Mouse (Mus musculus) lung, embryonic 16.5 days (tissue): ENCODE results near the gene Irs2. TPM values are rescaled to one million over a fixed set of nuclear protein-coding genes. Genes with fewer than 3 reads are reported as not detected.

ENCODE experiments used
- ATAC-seq: fragments of 200-750 bp; cut with Nextera tagmentation; 2 replicates; pipeline ENCODE4 v1.8.0; 2017; ENCODE audit warnings: low read depth, mild to moderate bottlenecking, moderate library complexity
- H3K27ac ChIP-seq: fragments of 300-500 bp; sonication (generic); 2 replicates; pipeline ENCODE4 v1.5.1; 2014; ENCODE audit warnings: mild to moderate bottlenecking, control low read depth, low read length
- H3K27me3 ChIP-seq: fragments of 300-500 bp; sonication (generic); 2 replicates; pipeline ENCODE4 v1.6.1; 2014; ENCODE audit warnings: low read depth, low read length, mixed read lengths; ENCODE audit not compliant: control insufficient read depth, insufficient read depth
- H3K36me3 ChIP-seq: fragments of 300-500 bp; sonication (generic); 2 replicates; pipeline ENCODE4 v1.6.1; 2014; ENCODE audit warnings: low read length; ENCODE audit not compliant: control insufficient read depth, insufficient read depth
- H3K4me1 ChIP-seq: fragments of 300-500 bp; sonication (generic); replicated peaks from 2 replicates; pipeline ENCODE4 v1.6.1; 2014; ENCODE audit warnings: low read length, mixed read lengths; ENCODE audit not compliant: control insufficient read depth, insufficient read depth
- H3K4me2 ChIP-seq: fragments of 300-500 bp; sonication (generic); 2 replicates; pipeline ENCODE4 v1.6.1; 2014; ENCODE audit warnings: low read depth, low read length, control low read depth
- H3K4me3 ChIP-seq: fragments of 300-500 bp; sonication (generic); 2 replicates; pipeline ENCODE4 v1.5.1; 2014; ENCODE audit warnings: mild to moderate bottlenecking, low read length, control low read depth
- H3K9ac ChIP-seq: fragments of 300-500 bp; sonication (generic); 2 replicates; pipeline ENCODE4 v1.6.1; 2014; ENCODE audit warnings: low read length, control low read depth
- H3K9me3 ChIP-seq: fragments of 300-500 bp; sonication (generic); 2 replicates; pipeline ENCODE4 v1.6.1; 2016; ENCODE audit warnings: low read length; ENCODE audit not compliant: control insufficient read depth
- WGBS: fragments of 180-500 bp; shearing (Covaris S2); extraction: QIAGEN DNeasy Blood & Tissue Kit; methylation state at CpG from one replicate; pipeline ENCODE4 v1.1.7; 2014; 5-methylcytosine and 5-hydroxymethylcytosine counted together
- polyA plus RNA-seq: library from polyadenylated mRNA; unstranded; fragments of >200 nt; fragmentation: Nextera tagmentation; extraction: Ambion mirVana; gene quantifications from 2 replicates; pipeline ENCODE4 v1.2.1, GENCODE M21; 2015

Irs2 gene
- 2.8 and 2.9 TPM in 2 replicates for polyA plus RNA-seq

GRCm38 (mm10) chr8:11008379-11008775, at the start of gene Irs2:
TSS of gene Irs2 (minus strand) at chr8:11008458.
- H3K4me3 ChIP-seq = peak within 1 kb of the TSS; percentile 79
- WGBS = 0% methylated on average over 48 of the region's 64 CpGs
- H3K9me3 ChIP-seq = no peaks in the 10 kb centered on the region
- H3K4me1 ChIP-seq = peaks cover 42% of the 10 kb centered on the region
- peak within 1 kb of the TSS; percentile 88 for H3K4me2 ChIP-seq
- peak within 1 kb of the TSS; percentile 98 for H3K27ac ChIP-seq
- H3K27me3 ChIP-seq = peaks cover 2% of the 10 kb centered on the region; the same call in 1 of the 2 replicates
- no peaks in the 10 kb centered on the region for H3K36me3 ChIP-seq
- peak within 1 kb of the TSS; percentile 92 for H3K9ac ChIP-seq
- ATAC-seq = peak; percentile 6; the same call in 1 of the 2 replicates

- peaks cover 4% of the 10 kb centered on the region; the same call in 1 of the 2 replicates for H3K4me1 ChIP-seq
- no peaks in the 10 kb centered on the region for H3K27me3 ChIP-seq
- 86% methylated on average over 5 of the region's 5 CpGs for WGBS
- ATAC-seq = 0 out of 2 replicates have a peak, but pooled peaks have one; percentile 15
- no peaks in the 10 kb centered on the region for H3K36me3 ChIP-seq
- no peak overlapping the region for H3K4me3 ChIP-seq
- H3K4me2 ChIP-seq = no peak overlapping the region
- no peak overlapping the region for H3K27ac ChIP-seq
- H3K9ac ChIP-seq = no peak overlapping the region
- no peaks in the 10 kb centered on the region for H3K9me3 ChIP-seq
Observed at GRCm38 (mm10) chr8:11056665-11057064, 48.4 kb upstream of the Irs2 start.

- no peak overlapping the region for H3K9ac ChIP-seq
- peaks cover 4% of the 10 kb centered on the region; the same call in 1 of the 2 replicates for H3K4me1 ChIP-seq
- H3K9me3 ChIP-seq = no peaks in the 10 kb centered on the region
- no peaks in the 10 kb centered on the region for H3K27me3 ChIP-seq
- H3K4me3 ChIP-seq = no peak overlapping the region
- 0 out of 2 replicates have a peak, but pooled peaks have one; percentile 12 for ATAC-seq
- no peak overlapping the region for H3K27ac ChIP-seq
- no peak overlapping the region for H3K4me2 ChIP-seq
- H3K36me3 ChIP-seq = no peaks in the 10 kb centered on the region
- 58% methylated on average over 8 of the region's 8 CpGs for WGBS
Observed at GRCm38 (mm10) chr8:11056175-11056563, 47.9 kb upstream of the Irs2 start.

- no peak; the same call in 1 of the 2 replicates for ATAC-seq
Observed at GRCm38 (mm10) chr8:11055557-11056174, 47.4 kb upstream of the Irs2 start.

GRCm38 (mm10) chr8:11049835-11050234, 41.6 kb upstream of the Irs2 start:
- WGBS = 59% methylated on average over 5 of the region's 5 CpGs
- H3K9ac ChIP-seq = no peak overlapping the region
- no peaks in the 10 kb centered on the region for H3K4me1 ChIP-seq
- H3K27ac ChIP-seq = no peak overlapping the region
- H3K4me3 ChIP-seq = no peak overlapping the region
- no peak for ATAC-seq
- H3K27me3 ChIP-seq = no peaks in the 10 kb centered on the region
- H3K9me3 ChIP-seq = no peaks in the 10 kb centered on the region
- no peaks in the 10 kb centered on the region for H3K36me3 ChIP-seq
- H3K4me2 ChIP-seq = no peak overlapping the region

More at GRCm38 (mm10) chr8:11055557-11056174, 47.4 kb upstream of the Irs2 start:
- Histone ChIP-seq H3K27ac (no peak overlapping the region), H3K4me3 (no peak overlapping the region), H3K27me3 (no peaks in the 10 kb centered on the region), H3K9me3 (no peaks in the 10 kb centered on the region), H3K9ac (no peak overlapping the region), H3K4me2 (no peak overlapping the region), H3K36me3 (no peaks in the 10 kb centered on the region), H3K4me1 (peaks cover 4% of the 10 kb centered on the region; the same call in 1 of the 2 replicates)
- 50% methylated on average over 16 of the region's 16 CpGs for WGBS

- no peak for ATAC-seq
- no peak overlapping the region for H3K4me3 ChIP-seq
- H3K9ac ChIP-seq = no peak overlapping the region
- H3K27ac ChIP-seq = no peak overlapping the region
- 89% methylated on average over 1 of the region's 1 CpGs for WGBS
- H3K36me3 ChIP-seq = no peaks in the 10 kb centered on the region
- H3K27me3 ChIP-seq = no peaks in the 10 kb centered on the region
- no peaks in the 10 kb centered on the region for H3K4me1 ChIP-seq
- no peak overlapping the region for H3K4me2 ChIP-seq
- H3K9me3 ChIP-seq = no peaks in the 10 kb centered on the region
Observed at GRCm38 (mm10) chr8:11047812-11048211, 39.6 kb upstream of the Irs2 start.

GRCm38 (mm10) chr8:11044660-11045059, 36.4 kb upstream of the Irs2 start:
- no peak for ATAC-seq
- no peaks in the 10 kb centered on the region for H3K4me1 ChIP-seq
- no peaks in the 10 kb centered on the region for H3K9me3 ChIP-seq
- no peak overlapping the region for H3K4me3 ChIP-seq
- H3K36me3 ChIP-seq = no peaks in the 10 kb centered on the region
- no peak overlapping the region for H3K9ac ChIP-seq
- 62% methylated on average over 11 of the region's 11 CpGs for WGBS
- no peak overlapping the region for H3K4me2 ChIP-seq
- no peaks in the 10 kb centered on the region for H3K27me3 ChIP-seq
- no peak overlapping the region for H3K27ac ChIP-seq

GRCm38 (mm10) chr8:11043591-11043990, 35.3 kb upstream of the Irs2 start:
- no peak for ATAC-seq
- Histone ChIP-seq H3K9ac (no peak overlapping the region), H3K4me3 (no peak overlapping the region), H3K4me1 (no peaks in the 10 kb centered on the region), H3K36me3 (no peaks in the 10 kb centered on the region), H3K27ac (no peak overlapping the region), H3K9me3 (no peaks in the 10 kb centered on the region), H3K4me2 (no peak overlapping the region), H3K27me3 (no peaks in the 10 kb centered on the region)
- WGBS = 58% methylated on average over 4 of the region's 4 CpGs

- no peak overlapping the region for H3K4me2 ChIP-seq
- H3K27ac ChIP-seq = no peak overlapping the region
- WGBS = 78% methylated on average over 9 of the region's 9 CpGs
- H3K36me3 ChIP-seq = no peaks in the 10 kb centered on the region
- no peak overlapping the region for H3K4me3 ChIP-seq
- ATAC-seq = no peak
- H3K27me3 ChIP-seq = no peaks in the 10 kb centered on the region
- no peaks in the 10 kb centered on the region for H3K9me3 ChIP-seq
- no peaks in the 10 kb centered on the region for H3K4me1 ChIP-seq
- H3K9ac ChIP-seq = no peak overlapping the region
Observed at GRCm38 (mm10) chr8:11042872-11043587, 34.8 kb upstream of the Irs2 start.
